Mouse (Mus musculus) retina, adult 2 months (tissue): ENCODE data around the gene Bex1.
"Not testable (repeated sequence)": the region's sequence is repeated elsewhere in the genome, so short reads cannot be mapped to it uniquely, and the experiment has no call there.

Experiments
- DNase-seq: peaks from one replicate; pipeline ENCODE4 v3.0.0-alpha.2; 2012; ENCODE audit warnings: low read depth, low spot score

Gene Bex1

DNA sequence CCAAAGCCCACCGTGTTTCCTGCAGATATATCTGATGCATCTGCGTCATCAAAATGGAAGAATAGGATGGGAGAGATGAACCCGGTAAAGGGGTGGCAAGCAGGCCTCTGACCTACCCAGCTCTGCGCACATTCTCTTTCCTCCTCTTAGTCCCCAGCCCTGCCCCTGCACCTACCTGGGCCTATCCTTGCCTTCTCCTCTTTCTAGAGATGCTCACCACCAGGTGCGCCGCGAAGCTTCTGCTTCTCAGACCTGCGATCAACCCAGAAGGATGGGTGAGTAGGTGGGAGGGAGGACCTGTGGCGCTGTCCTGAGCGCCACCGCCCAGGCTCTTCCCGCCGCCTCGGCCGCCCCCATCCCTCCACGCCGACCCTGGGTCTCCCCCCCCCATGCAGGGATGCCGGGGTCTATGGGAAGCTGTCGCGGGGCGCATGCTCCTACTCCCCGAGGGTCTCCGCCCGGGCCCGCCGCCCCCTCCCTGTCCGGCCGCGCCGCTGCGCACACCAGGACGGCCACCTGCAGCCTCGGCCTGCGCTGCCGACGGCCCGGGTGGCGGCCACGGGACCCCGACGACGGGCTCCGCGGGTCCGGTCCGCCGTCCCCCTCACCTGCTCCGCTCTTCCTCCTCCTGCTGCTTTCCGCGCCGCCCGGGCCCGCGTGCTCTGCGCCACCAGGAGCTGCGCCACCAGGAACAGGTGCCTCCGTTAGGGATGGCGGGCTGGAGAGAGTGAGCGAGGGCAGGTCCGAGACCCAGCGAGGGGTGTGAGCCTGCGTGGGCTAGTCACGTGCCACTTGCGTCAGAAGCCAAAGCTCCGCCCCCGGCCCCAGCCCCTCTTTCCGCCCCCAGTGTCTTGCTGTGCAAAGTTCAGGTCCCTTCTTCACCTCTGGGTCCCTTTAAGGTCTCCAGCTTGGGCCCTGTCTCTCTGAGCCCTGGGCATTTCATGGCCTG lies at the start of gene Bex1, which contains the start of gene Tceal7:
TSS of gene Bex1 (minus strand) at position 785 of the 949 bp plus-strand sequence.
TSS of gene Tceal7 (plus strand) at position 51 of the 949 bp plus-strand sequence.
- DNase-seq: not testable (repeated sequence)

- no peak for DNase-seq
Observed at GRCm38 (mm10) chrX:136252023-136252729, 36.9 kb upstream of the Bex1 start.

- no peak for DNase-seq
Observed at GRCm38 (mm10) chrX:136249671-136250070, 34.4 kb upstream of the Bex1 start.

- DNase-seq: no peak
Observed at GRCm38 (mm10) chrX:136248811-136249210, 33.5 kb upstream of the Bex1 start.

DNA sequence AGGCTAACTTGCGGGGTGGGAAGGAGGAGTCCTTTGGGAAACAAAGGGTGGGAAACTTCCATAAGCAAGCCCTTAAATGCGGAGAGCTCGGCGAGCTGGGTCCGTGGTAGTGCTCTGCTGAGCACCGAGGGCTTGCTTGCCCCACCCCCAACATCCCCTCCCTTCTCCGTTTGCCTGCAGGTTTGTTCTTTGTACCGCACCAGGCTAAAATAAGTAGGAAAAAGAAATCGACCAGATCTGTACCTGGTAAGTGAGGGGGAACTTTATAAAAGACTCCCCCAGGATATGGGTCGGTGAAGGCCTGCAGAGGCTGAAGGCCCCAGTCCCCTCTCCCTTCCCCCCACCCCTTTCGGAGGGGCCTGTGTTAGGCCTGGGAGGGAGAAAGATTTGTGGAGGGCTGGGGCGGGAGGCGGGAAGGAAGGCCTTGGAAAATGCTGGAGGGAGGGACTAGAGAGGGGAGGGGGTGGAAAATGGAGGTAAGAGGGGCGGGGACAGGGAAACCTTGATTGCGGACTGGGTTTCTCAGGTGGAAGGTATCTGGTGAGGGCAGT lies 30.3 kb upstream of the Bex1 start:
- no peak for DNase-seq

GRCm38 (mm10) chrX:136244574-136245229 lies 29.4 kb upstream of the Bex1 start, which contains the start of gene Tceal9:
Tceal9 (plus strand) TSS chrX:136245079.
- DNase-seq: peak; percentile 47

DNA sequence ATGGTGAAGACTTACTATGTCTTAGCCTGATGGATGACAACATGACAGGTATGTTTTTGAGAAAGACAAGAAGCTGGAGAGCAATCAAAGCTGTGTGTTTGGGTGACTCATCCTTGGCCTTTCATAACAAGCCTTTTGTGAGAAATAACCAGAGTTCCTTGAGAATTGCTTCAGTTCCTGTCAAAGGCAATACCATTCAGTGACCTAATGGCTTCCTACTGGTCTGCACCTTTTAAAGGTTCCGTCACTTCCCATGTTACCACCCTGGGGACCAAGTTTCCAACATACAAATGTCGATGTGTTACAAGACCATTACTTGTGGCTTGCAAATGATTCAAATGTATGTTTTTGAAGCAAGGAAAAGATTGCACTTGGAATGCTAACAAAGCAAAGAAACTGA lies 27.9 kb upstream of the Bex1 start:
- DNase-seq: no peak

DNA sequence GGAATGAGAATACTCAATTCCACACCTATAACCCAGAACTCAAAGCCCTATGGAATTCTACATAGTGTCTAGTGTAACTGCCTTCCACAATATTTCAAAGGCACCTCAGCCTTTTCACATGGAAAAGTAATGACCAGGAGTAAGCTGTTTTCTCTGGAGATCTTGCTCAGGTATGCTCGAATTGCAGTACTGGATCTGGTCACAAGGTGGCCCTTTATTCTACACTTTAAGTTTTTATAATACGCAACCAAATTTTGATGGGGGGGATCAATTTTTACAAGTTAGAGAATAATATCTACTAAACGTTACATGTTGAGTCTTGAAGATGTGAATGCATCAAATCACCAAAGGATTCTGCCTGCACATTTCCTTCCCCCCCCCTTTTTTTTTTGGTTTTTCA lies 22.8 kb upstream of the Bex1 start:
- DNase-seq: no peak

GRCm38 (mm10) chrX:136227768-136228167 lies 12.5 kb upstream of the Bex1 start:
- DNase-seq: no peak

GRCm38 (mm10) chrX:136223714-136224113 lies 8.4 kb upstream of the Bex1 start:
- DNase-seq: no peak

DNA sequence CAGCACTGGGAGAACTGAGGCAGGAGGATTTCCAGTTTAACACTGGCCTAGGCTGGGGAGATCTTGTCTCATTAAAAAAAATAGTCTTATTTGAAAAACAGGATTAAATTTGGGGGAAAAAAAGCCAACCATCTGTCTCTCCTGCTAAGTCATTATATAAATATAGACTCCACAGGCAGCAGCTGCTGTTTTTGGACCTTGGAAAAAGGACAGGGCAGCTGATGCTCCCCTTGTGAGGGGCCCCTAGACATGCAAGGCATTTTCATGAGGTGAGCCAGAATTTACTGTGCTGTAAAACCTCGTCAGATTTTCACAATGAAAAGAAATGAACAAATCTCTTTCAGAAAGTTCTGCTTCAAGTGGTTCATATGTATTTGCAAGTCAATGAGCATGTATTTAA lies 990 bp upstream of the Bex1 start:
- DNase-seq: no peak

- DNase-seq: no peak
Observed at GRCm38 (mm10) chrX:136213396-136213795, 1.9 kb downstream of the Bex1 start.

DNA sequence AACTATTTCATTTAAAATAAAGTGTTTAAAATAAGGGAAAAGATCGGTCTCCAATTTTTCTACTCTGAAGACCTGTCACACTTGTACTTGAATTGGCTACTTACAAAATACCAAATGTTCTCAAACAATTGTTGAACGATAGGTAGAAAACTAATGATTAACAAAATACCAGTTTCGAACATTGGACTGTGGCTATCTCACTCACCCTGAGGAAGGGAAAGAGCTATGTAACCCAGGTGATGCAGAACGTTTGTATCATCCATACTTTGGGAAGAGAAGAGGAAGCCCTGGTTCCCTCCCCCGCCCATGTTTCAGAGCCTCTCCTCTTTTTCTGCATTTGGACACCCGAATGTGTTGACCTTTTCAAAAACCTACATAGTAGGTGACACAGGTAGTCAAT lies 10.9 kb downstream of the Bex1 start:
- no peak for DNase-seq

DNA sequence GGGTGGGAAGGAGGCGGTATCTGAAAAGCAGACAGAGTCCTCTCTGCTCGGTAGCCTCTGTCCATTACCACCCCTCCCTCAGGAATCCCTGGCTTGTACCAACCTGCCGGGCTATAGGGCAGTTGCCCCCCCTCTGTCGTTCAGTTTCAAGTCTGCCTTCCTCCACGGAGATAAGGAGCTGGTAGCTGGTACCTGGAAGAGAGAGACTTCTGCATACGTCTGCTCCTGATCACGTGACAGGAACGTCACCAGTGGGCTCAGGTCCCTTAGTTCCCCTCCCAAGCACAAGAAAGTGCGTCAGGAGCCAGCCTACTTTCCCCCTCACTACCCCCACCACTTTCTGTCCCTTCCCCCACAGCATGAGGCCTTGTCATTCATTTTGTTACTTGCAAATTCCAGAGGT lies 11.6 kb downstream of the Bex1 start, which contains the start of gene Tceal5:
TSS of gene Tceal5 (minus strand) at position 213 of the 403 bp plus-strand sequence.
- DNase-seq: no peak

GRCm38 (mm10) chrX:136203257-136203656 lies 12.1 kb downstream of the Bex1 start:
- no peak for DNase-seq

- DNase-seq: no peak
Observed at GRCm38 (mm10) chrX:136196873-136197272, 18.4 kb downstream of the Bex1 start.

DNA sequence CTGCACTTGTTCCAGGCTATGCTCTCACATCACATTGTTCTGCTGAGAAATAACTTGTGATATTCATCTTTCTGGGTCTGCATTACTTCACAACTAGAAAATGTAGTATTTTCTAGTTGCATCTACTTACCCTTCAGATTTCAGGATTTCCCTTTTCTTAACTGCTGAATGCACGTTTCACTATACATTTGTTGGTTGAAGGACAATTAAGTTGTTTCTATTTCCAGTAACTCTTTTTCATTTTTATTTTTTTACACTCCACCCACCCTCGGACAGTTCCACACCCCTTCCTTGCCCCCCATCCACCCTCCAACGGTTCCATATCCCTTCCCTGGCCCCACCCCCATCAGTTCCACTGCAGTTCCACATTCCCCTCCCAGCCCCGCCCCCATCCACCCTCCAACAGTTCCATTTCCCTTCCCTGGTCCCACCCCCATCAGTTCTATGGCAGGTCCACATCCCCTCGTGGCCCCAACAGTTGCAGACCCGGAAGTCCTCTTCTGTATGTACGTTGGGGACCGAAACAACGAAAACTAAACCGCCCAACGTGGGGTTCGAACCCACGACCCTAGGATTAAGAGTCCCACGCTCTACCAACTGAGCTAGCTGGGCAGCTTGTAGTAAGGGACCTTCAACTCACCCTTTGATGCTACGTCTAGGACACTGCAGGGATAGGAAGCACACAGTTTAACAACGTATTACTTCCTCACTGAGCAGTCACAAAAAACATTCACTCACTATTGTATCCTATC lies 19.9 kb downstream of the Bex1 start:
- DNase-seq: no peak

DNA sequence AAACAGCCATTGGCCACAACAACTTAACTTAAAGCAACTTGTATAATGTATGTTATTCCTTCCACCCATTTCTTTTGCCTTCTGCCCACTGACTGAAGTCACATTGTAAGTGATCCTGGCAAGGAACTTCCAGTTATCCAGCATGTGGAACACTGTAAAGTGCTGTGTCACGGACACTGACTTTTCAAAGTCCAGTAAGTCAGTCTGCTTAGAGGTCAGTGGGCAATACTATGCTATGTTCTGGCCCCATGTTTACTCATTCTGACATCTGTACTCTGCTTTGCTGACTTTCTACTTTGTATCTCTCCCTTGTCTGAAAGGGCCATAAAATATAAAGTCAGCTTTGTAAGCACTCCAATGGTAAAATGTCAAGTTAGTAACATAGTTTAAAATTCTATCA lies 32.2 kb downstream of the Bex1 start:
- no peak for DNase-seq

GRCm38 (mm10) chrX:136180897-136181553 lies 34.3 kb downstream of the Bex1 start:
- no peak for DNase-seq

GRCm38 (mm10) chrX:136172786-136173185 lies 42.5 kb downstream of the Bex1 start:
- no peak for DNase-seq
